In the genomic region with DNA sequence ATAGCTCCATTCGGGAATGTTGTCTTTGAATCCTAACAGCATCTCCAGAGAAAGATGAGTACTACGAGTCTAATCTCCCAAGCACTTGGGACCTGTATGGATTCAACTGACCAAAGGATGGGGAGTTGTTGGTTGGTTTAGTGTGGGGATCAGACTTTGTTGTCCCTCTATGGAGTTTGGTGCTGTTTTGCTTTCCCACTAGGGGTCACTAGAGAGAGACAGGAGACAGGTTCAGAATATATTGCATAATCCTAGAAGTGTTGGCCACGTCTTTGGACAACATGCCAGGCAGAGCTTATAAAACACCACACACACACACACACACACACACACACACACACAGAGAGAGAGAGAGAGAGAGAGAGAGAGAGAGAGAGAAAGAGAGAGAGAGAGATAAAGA, we compare ENCODE assay signal across 9 mouse cellular contexts.
DNase-seq lines count a peak whose midpoint lies in the region; ATAC-seq and TF ChIP-seq lines count a peak whose summit lies in the region.
"Had no signal": no experiment of that assay in that cellular context is flagged by ENCODE, and none has a peak within 500 bp of the region (broad histone marks: within the 10 kb centered on the region; RNA-seq: fewer than 3 reads in every experiment).

No protein-coding gene starts in this region.

- ATAC-seq in erythroblast, adult 5-6 weeks (replicated peaks; ENCODE audit: low FRiP score, poor library complexity, severe bottlenecking) = no peak
- ATAC-seq in hindbrain, embryonic 16.5 days = no peak

- H3K4me2 ChIP-seq in hindbrain, embryonic 16.5 days (ENCODE audit: low read length) = no peak overlapping the region

- 70% methylated on average over 3 of the region's 3 CpGs for whole genome bisulfite sequencing in hindbrain, embryonic 16.5 days

- no peaks in the 10 kb centered on the region for H3K27me3 ChIP-seq in hindbrain, embryonic 16.5 days (replicated peaks; ENCODE audit: control insufficient read depth, insufficient read depth, low read length)
- H3K27me3 ChIP-seq: megakaryocyte, embryonic 14.5 days had no signal

- TF ChIP-seq CTCF in layer of hippocampus, adult 2 months (conservative IDR thresholded peaks at IDR 0.05) = peak; percentile 73

- no peak overlapping the region for H3K27ac ChIP-seq in layer of hippocampus, adult 2 months
- H3K27ac ChIP-seq in hindbrain, embryonic 16.5 days (ENCODE audit: low read depth, low read length) = no peak overlapping the region

- no peaks in the 10 kb centered on the region; the same call in 1 of the 2 replicates for H3K4me1 ChIP-seq in hindbrain, embryonic 16.5 days (ENCODE audit: control insufficient read depth, insufficient read depth, low read depth, low read length)

- no peaks in the 10 kb centered on the region for H3K9me3 ChIP-seq in hindbrain, embryonic 16.5 days (ENCODE audit: control insufficient read depth, low read length)
- H3K9me3 ChIP-seq: megakaryocyte, embryonic 14.5 days had no signal

- DNase-seq in layer of hippocampus, adult 2 months (ENCODE audit: low spot score in 2 of 2) = peak; percentile 2 to 14
- DNase-seq in layer of hippocampus, adult 9-11 months = no peak
- DNase-seq in ES-CJ7 (ENCODE audit: low read depth, low spot score) = peak; percentile 39
- DNase-seq in adrenal gland, adult 8-10 months = peak; percentile 14
- DNase-seq in induced T-regulatory cell, adult 2 months (ENCODE audit: low read depth) = peak; percentile 72
- DNase-seq in skeletal muscle tissue, adult 2 months (ENCODE audit: low read depth, low spot score) = peak; percentile 34

- no peak overlapping the region for H3K4me3 ChIP-seq in layer of hippocampus, adult 2 months
- no peak overlapping the region for H3K4me3 ChIP-seq in hindbrain, embryonic 16.5 days (ENCODE audit: low read length)
- H3K4me3 ChIP-seq: megakaryocyte, embryonic 14.5 days had no signal

- no peaks in the 10 kb centered on the region for H3K36me3 ChIP-seq in hindbrain, embryonic 16.5 days (ENCODE audit: control insufficient read depth, insufficient read depth, low read length)

- H3K9ac ChIP-seq in hindbrain, embryonic 16.5 days (ENCODE audit: low read depth, low read length) = no peak overlapping the region
